Mouse (Mus musculus): ENCODE measurements at regions not wholly inside any gene's neighbourhood (a gene's known extent, or its start where the extent isn't known, plus 50 kb on each side); places are given as distances from the start of the nearest gene placed in this dataset.

DNA sequence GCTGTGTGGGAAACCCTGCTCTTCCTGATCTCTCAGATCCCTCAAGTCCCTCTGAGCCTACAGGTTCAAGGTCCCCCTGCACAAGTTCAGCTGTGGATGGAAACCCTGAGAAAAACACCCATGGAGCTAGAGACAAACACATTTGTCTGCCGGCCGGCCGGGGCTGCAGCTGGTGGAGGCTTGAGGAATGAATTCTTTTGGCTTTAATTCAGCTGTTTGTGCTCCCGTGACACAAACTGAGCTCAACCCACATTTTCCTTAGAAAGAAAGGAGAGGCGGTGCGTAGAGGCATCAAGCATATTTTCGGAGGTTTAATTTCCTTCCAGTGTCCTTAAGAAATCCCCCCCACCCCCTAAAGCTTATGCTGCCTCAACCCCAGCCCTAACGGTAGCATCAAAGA, 106.4 kb upstream of the Mgme1 start:
- TF ChIP-seq EP300 (IDR thresholded peaks at IDR 0.05; ENCODE audit: low read depth) (no peak), CTCF (IDR thresholded peaks at IDR 0.05; ENCODE audit: low read depth) (no peak)

All from liver, postnatal 0 days (tissue).